Mouse (Mus musculus): ENCODE data around the gene Dmbx1. TPM values are rescaled to one million over a fixed set of nuclear protein-coding genes. Genes with fewer than 3 reads are reported as not detected.

Dmbx1 gene
- total RNA-seq, 2 experiments from 2014 or later: not detected

GRCm38 (mm10) chr4:115938276-115939160, 1.2 kb downstream of the Dmbx1 start:
- DNase-seq: no peak

- no peak for DNase-seq
Measured at GRCm38 (mm10) chr4:115937061-115937976, 2.4 kb downstream of the Dmbx1 start.

- DNase-seq: peak; percentile 18 to 24
Measured at GRCm38 (mm10) chr4:115936646-115937045, 3.1 kb downstream of the Dmbx1 start.

- no peak for DNase-seq
Measured at GRCm38 (mm10) chr4:115935835-115936581, 3.7 kb downstream of the Dmbx1 start.

GRCm38 (mm10) chr4:115931556-115932088, 8.1 kb downstream of the Dmbx1 start:
- no peak for DNase-seq

- DNase-seq: no peak
Measured at GRCm38 (mm10) chr4:115927637-115928036, 12.1 kb downstream of the Dmbx1 start.

GRCm38 (mm10) chr4:115923262-115923880, 16.4 kb downstream of the Dmbx1 start:
- no peak for DNase-seq

- no peak for DNase-seq
Measured at GRCm38 (mm10) chr4:115922688-115923087, 17.0 kb downstream of the Dmbx1 start.

- no peak for DNase-seq
Measured at GRCm38 (mm10) chr4:115919911-115920310, 19.8 kb downstream of the Dmbx1 start.

- no peak for DNase-seq
Measured at GRCm38 (mm10) chr4:115911586-115911985, 28.1 kb downstream of the Dmbx1 start.

- DNase-seq: peak; percentile 15 to 29
Measured at GRCm38 (mm10) chr4:115908641-115909040, 31.1 kb downstream of the Dmbx1 start.

- DNase-seq: peak in 1 of 2 experiments; percentile 9
Measured at GRCm38 (mm10) chr4:115907994-115908393, 31.7 kb downstream of the Dmbx1 start.

GRCm38 (mm10) chr4:115906791-115907190, 32.9 kb downstream of the Dmbx1 start:
- no peak for DNase-seq

- no peak for DNase-seq
Measured at GRCm38 (mm10) chr4:115905701-115906100, 34.0 kb downstream of the Dmbx1 start.

GRCm38 (mm10) chr4:115904375-115904774, 35.4 kb downstream of the Dmbx1 start:
- no peak for DNase-seq

- DNase-seq: peak; percentile 76 to 84
Measured at GRCm38 (mm10) chr4:115902816-115903215, 36.9 kb downstream of the Dmbx1 start.

GRCm38 (mm10) chr4:115897901-115898631, 41.7 kb downstream of the Dmbx1 start:
- peak; percentile 7 to 18 for DNase-seq

- no peak for DNase-seq
Measured at GRCm38 (mm10) chr4:115894281-115894680, 45.4 kb downstream of the Dmbx1 start.

- DNase-seq: no peak
Measured at GRCm38 (mm10) chr4:115890553-115890952, 49.2 kb downstream of the Dmbx1 start, which contains the start of gene 6430628N08Rik. 6430628N08Rik (plus strand) TSS chr4:115890665.

- no peak for DNase-seq
Measured at GRCm38 (mm10) chr4:115890066-115890465, 49.7 kb downstream of the Dmbx1 start.

All from adrenal gland, postnatal 36 days (tissue).